Mouse (Mus musculus) erythroblast, embryonic 14.5 days (primary cell): ENCODE measurements around the gene C3.

Source experiments
- GATA1 ChIP-seq: IDR thresholded peaks from 2 replicates; pipeline ENCODE4 v1.6.1; 2012; ENCODE audit warnings: low read length, inconsistent platforms, mixed read lengths
- TAL1 ChIP-seq: IDR thresholded peaks from 3 replicates; pipeline ENCODE4 v1.6.1; 2012; ENCODE audit warnings: low read length, inconsistent platforms, mixed read lengths

GRCm38 (mm10) chr17:57234254-57234928 lies 6.5 kb upstream of the C3 start:
- TF ChIP-seq TAL1 (no peak), GATA1 (no peak)
